Mouse (Mus musculus) MEL-GATA-1-ER (cell line): ENCODE measurements at regions not wholly inside any gene's neighbourhood (a gene's known extent, or its start where the extent isn't known, plus 50 kb on each side); places are given as distances from the start of the nearest gene placed in this dataset.

Experiments used
- DNase-seq: peaks from one replicate; pipeline ENCODE4 v3.0.0-alpha.2; 2012; ENCODE audit warnings: low read depth; ENCODE audit errors: extremely low read depth

GRCm38 (mm10) chr2:79547284-79547683, 87.9 kb upstream of the Itprid2 start:
- no peak for DNase-seq

GRCm38 (mm10) chr2:79548039-79548600, 87.0 kb upstream of the Itprid2 start:
- DNase-seq = no peak

- DNase-seq = no peak
Measured at GRCm38 (mm10) chr2:79549781-79550180, 85.4 kb upstream of the Itprid2 start.

DNA sequence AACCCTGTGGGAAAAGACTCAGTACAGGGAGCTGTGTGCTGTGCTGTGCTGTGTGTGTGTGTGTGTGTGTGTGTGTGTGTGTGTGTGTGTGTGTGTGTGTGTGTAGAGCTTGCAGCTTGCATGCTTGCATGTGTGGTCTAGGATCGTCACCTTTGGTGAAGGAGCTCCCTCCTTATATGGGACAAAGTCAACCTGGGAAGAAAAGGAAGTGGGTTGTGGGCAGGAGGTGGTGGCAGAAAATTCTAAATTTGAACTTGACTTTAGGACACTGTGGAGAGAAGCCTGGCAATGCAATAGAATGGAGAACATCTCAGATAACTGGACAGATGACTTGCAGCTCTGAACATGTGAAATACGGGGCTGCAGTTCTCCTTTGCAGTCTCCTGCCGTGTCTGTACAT, 84.7 kb upstream of the Itprid2 start:
- no peak for DNase-seq

- DNase-seq = no peak
Measured at GRCm38 (mm10) chr2:79552481-79552880, 82.7 kb upstream of the Itprid2 start.

DNA sequence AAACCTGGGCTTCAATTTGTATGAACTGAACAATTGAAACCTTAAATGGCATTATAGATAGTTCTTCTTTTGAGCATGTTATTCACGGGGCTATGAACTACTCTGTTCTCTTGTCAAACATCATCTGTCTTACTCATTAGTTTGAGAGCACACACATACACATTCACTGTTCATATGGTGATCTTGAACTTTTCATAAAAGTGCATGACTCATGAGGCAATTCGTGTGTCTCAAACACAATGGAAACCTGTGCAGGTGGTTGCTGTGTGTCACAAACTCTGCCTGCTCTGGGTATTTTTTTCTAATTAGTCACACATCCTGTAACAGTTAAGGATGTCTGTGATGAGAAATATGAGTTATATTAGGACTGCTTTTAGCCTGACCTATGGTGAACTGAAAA, 79.8 kb upstream of the Itprid2 start:
- DNase-seq = no peak

DNA sequence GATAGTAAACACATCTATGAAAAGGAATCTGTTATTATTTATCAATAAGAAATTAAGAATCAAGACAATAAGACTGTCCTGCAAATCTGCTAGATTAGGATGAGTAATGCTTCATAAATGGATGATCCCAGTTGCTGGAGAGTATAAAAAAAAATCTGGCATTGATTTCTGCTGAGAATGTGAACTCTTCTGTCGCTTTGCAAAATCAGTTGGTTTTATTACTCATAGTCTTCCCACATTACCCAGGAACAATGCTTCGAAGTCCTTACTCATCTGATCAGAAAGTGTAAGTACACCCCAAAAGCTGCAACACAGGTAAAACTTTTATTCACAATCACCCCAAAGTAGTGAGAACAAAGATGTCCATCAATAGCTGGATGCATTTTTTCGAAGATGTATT, 77.8 kb upstream of the Itprid2 start:
- DNase-seq = no peak

- DNase-seq = no peak
Measured at GRCm38 (mm10) chr2:79566280-79566933, 68.7 kb upstream of the Itprid2 start.

DNA sequence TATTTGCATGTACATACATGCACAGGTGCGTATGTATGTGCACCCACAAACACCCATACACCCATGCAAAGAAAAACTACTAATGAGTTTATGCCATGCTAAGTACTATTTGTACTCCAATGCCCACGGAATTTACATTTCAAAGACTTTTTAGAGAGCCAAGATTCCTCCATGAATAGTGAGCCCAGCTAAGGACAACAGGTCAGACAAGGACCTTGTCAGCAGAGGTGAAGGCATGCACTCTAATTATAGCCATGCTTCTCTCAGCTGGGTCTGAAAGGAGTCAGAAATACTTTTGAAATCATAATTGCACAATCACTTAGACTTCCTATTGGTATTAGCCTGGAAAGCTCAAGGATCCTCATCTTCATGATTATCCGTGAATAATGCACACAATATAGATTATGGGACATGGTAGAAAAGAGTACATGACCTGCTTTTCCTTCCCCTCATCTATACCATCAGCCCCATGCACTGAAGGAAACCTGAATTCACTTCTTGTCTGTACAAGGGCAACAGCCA, 67.7 kb upstream of the Itprid2 start:
- DNase-seq = no peak

DNA sequence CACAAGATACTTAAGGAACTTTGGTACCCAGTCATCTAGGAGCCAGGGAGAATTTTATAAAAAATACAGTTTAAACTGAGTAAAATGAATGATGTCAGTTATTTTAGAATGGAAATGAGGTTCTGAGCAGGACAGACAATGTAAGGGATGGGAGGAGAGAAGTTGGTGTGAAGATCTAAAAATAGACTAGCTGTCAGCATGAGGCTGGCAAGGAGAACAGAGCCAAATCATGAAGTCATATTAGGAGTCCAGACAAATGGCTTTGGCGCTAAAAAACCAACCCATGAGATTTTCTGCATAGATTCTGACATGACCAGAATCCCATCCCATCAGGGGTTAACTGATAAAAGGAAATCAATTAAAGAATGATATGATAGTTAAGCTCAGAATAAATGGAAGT, 65.5 kb upstream of the Itprid2 start:
- DNase-seq = no peak

GRCm38 (mm10) chr2:79571910-79572309, 63.2 kb upstream of the Itprid2 start:
- no peak for DNase-seq

- no peak for DNase-seq
Measured at GRCm38 (mm10) chr2:79575074-79575473, 60.1 kb upstream of the Itprid2 start.

- DNase-seq = no peak
Measured at GRCm38 (mm10) chr2:79585022-79585774, 50.0 kb upstream of the Itprid2 start.
